In the genomic region with DNA sequence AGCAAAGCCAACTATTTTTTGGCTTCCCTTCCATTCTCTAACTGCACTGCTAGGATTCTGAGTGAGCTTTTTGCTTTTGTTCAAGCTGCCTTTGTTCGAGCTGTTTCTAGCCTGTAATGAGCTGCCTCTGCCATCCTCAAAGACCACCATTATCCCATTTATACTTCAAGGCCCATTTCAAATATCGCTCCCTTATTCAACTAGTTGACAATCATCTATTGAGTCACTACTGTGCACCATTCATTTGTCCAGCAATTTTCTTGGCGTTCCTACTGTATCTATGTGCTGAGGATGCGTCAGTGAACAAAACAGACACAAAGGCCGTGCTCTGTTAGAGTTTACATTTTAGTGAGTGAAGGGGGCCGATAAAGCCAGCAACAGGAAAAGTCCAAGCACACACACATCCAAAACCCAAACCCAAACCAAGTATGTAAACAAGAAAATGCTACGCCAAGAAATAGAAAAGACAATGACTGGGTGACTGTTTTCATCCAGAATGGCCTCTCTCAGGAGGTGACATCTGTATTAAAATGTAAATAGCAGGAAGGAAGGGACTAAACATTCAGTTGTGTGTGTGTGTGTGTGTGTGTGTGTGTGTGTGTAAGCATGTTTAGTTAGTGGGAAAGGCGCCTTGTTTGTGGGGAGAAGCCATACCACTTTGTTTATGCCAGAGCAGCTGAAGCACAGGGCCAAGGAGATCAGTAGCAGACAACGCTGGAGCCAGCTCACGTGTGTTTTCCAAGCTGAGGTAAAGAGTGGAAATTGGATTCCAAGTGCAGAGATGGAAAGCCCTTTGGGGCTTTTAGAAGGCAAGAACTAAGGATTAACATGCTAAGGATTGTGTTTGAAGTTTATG, we compare ENCODE assay signal across 18 mouse cellular contexts. TPM values are rescaled to one million over a fixed set of nuclear protein-coding genes. Genes with fewer than 3 reads are reported as not detected.
A peak's percentile ranks its signal among the peaks of the same experiment; 100 is the strongest.
DNase-seq lines count a peak whose midpoint lies in the region; ATAC-seq and TF ChIP-seq lines count a peak whose summit lies in the region.
"Had no signal": no experiment of that assay in that cellular context is flagged by ENCODE, and none has a peak within 500 bp of the region (broad histone marks: within the 10 kb centered on the region; RNA-seq: fewer than 3 reads in every experiment).

No protein-coding gene starts in this region.

- no peak for TF ChIP-seq CTCF in hindbrain, postnatal 0 days (IDR thresholded peaks at IDR 0.05; ENCODE audit: low read depth)
- no peak for TF ChIP-seq CTCF in brain, embryonic 14.5 days (IDR thresholded peaks at IDR 0.05; ENCODE audit: borderline replicate concordance, extremely low read depth, insufficient read depth, insufficient read length)
- no peak for TF ChIP-seq CTCF in lung, embryonic 14.5 days (IDR thresholded peaks at IDR 0.05; ENCODE audit: low read depth)

- H3K4me2 ChIP-seq in hindbrain, postnatal 0 days (ENCODE audit: low read depth, low read length) = no peak overlapping the region
- H3K4me2 ChIP-seq in lung, embryonic 14.5 days = no peak overlapping the region
- no peak overlapping the region for H3K4me2 ChIP-seq in midbrain, embryonic 15.5 days
- H3K4me2 ChIP-seq: liver, embryonic 15.5 days had no signal

- no peaks in the 10 kb centered on the region for H3K4me1 ChIP-seq in hindbrain, postnatal 0 days (ENCODE audit: insufficient read depth, low read length)
- no peaks in the 10 kb centered on the region for H3K4me1 ChIP-seq in hindbrain, embryonic 10.5 days (replicated peaks)
- H3K4me1 ChIP-seq in lung, embryonic 14.5 days (ENCODE audit: insufficient read depth) = no peaks in the 10 kb centered on the region
- H3K4me1 ChIP-seq in midbrain, embryonic 15.5 days = no peaks in the 10 kb centered on the region
- H3K4me1 ChIP-seq: liver, embryonic 15.5 days; megakaryocyte, embryonic 14.5 days had no signal

- no peak overlapping the region for H3K9ac ChIP-seq in hindbrain, postnatal 0 days (replicated peaks; ENCODE audit: low read length)
- H3K9ac ChIP-seq in lung, embryonic 14.5 days = no peak overlapping the region
- no peak overlapping the region for H3K9ac ChIP-seq in midbrain, embryonic 15.5 days
- H3K9ac ChIP-seq: liver, embryonic 15.5 days had no signal

- peak; percentile 74 for ATAC-seq in hindbrain, postnatal 0 days
- no peak for ATAC-seq in lung, embryonic 14.5 days (ENCODE audit: insufficient read depth)
- ATAC-seq in midbrain, embryonic 15.5 days (replicated peaks) = peak; percentile 45; the same call in 1 of the 2 replicates
- ATAC-seq: Patski had no signal

- no peak overlapping the region for H3K4me3 ChIP-seq in hindbrain, postnatal 0 days (ENCODE audit: low read length)
- H3K4me3 ChIP-seq in hindbrain, embryonic 10.5 days = no peak overlapping the region
- no peak overlapping the region for H3K4me3 ChIP-seq in lung, embryonic 14.5 days (ENCODE audit: low read depth, low read length)
- no peak overlapping the region for H3K4me3 ChIP-seq in midbrain, embryonic 15.5 days
- H3K4me3 ChIP-seq: liver, embryonic 15.5 days; megakaryocyte, embryonic 14.5 days had no signal

- H3K27ac ChIP-seq in hindbrain, postnatal 0 days = no peak overlapping the region
- H3K27ac ChIP-seq in hindbrain, embryonic 10.5 days = no peak overlapping the region
- no peak overlapping the region for H3K27ac ChIP-seq in lung, embryonic 14.5 days (ENCODE audit: low read depth)
- H3K27ac ChIP-seq in midbrain, embryonic 15.5 days = no peak overlapping the region; the same call in 1 of the 2 replicates
- H3K27ac ChIP-seq: liver, embryonic 15.5 days had no signal

- no peaks in the 10 kb centered on the region for H3K36me3 ChIP-seq in hindbrain, postnatal 0 days (ENCODE audit: insufficient read depth, low read length)
- H3K36me3 ChIP-seq in hindbrain, embryonic 10.5 days = no peaks in the 10 kb centered on the region
- H3K36me3 ChIP-seq in lung, embryonic 14.5 days (ENCODE audit: insufficient read depth) = no peaks in the 10 kb centered on the region
- no peaks in the 10 kb centered on the region for H3K36me3 ChIP-seq in midbrain, embryonic 15.5 days (replicated peaks)
- H3K36me3 ChIP-seq: liver, embryonic 15.5 days had no signal

- peak; percentile 16 for DNase-seq in hindbrain, postnatal 0 days (ENCODE audit: low spot score)
- no peak for DNase-seq in hindbrain, embryonic 10.5 days (ENCODE audit: low spot score)
- DNase-seq in brain, embryonic 14.5 days (ENCODE audit: low read depth) = peak; percentile 87
- peak; percentile 5 for DNase-seq in lung, embryonic 14.5 days
- DNase-seq in embryo, embryonic 10.5 days (ENCODE audit: low spot score) = no peak
- no peak for DNase-seq in cerebellum, adult 18-20 months
- DNase-seq in right cerebral cortex, adult 2 months (ENCODE audit: low spot score in 2 of 2) = no peak
- DNase-seq: gastrocnemius, postnatal 25 days; heart, postnatal 10 days; kidney, adult 8-10 months; kidney, postnatal 25 days; layer of hippocampus, adult 9-11 months; retina, postnatal 1 day; spleen, adult 18-20 months had no signal

- no peak for TF ChIP-seq POLR2A in brain, embryonic 14.5 days (IDR thresholded peaks at IDR 0.05; ENCODE audit: borderline replicate concordance, extremely low read depth, insufficient read depth, insufficient read length, poor library complexity, severe bottlenecking)

- no peaks in the 10 kb centered on the region for H3K27me3 ChIP-seq in hindbrain, postnatal 0 days (ENCODE audit: insufficient read depth, low read length)
- no peaks in the 10 kb centered on the region for H3K27me3 ChIP-seq in hindbrain, embryonic 10.5 days (ENCODE audit: insufficient read depth, poor library complexity, severe bottlenecking)
- H3K27me3 ChIP-seq in lung, embryonic 14.5 days (ENCODE audit: insufficient read depth, low read length) = no peaks in the 10 kb centered on the region
- H3K27me3 ChIP-seq in midbrain, embryonic 15.5 days (replicated peaks) = no peaks in the 10 kb centered on the region
- H3K27me3 ChIP-seq: liver, embryonic 15.5 days had no signal

- H3K9me3 ChIP-seq in hindbrain, postnatal 0 days (ENCODE audit: low read length) = no peaks in the 10 kb centered on the region
- no peaks in the 10 kb centered on the region for H3K9me3 ChIP-seq in hindbrain, embryonic 10.5 days
- H3K9me3 ChIP-seq in lung, embryonic 14.5 days (ENCODE audit: low read depth, low read length) = no peaks in the 10 kb centered on the region
- no peaks in the 10 kb centered on the region for H3K9me3 ChIP-seq in midbrain, embryonic 15.5 days
- H3K9me3 ChIP-seq: liver, embryonic 15.5 days; megakaryocyte, embryonic 14.5 days had no signal

- WGBS in hindbrain, postnatal 0 days = 67% methylated on average over 10 of the region's 10 CpGs
- 80% methylated on average over 10 of the region's 10 CpGs for WGBS in hindbrain, embryonic 10.5 days
- 69% methylated on average over 10 of the region's 10 CpGs for WGBS in lung, embryonic 14.5 days
- WGBS in midbrain, embryonic 15.5 days = 68% methylated on average over 10 of the region's 10 CpGs

RNA-seq across cellular contexts. Expression of a gene that starts 5.7 kb away (rescaled TPM):
- 275 and 297 TPM in 2 replicates for total RNA-seq in hindbrain, postnatal 0 days (2014; rRNA removed)
- polyA plus RNA-seq in hindbrain, postnatal 0 days (2015; fragmentation: Nextera tagmentation; extraction: Ambion mirVana) = 658 and 669 TPM in 2 replicates
- polyA plus RNA-seq in hindbrain, embryonic 10.5 days (2016; fragmentation: Nextera tagmentation; extraction: Ambion mirVana) = 65.7 and 76.3 TPM in 2 replicates
- polyA plus RNA-seq in brain, embryonic 14.5 days (2012; rRNA removed) = 230 and 262 TPM in 2 replicates
- 89.9 and 91.8 TPM in 2 replicates for polyA plus RNA-seq in lung, embryonic 14.5 days (2014; fragmentation: Nextera tagmentation; extraction: Ambion mirVana)
- polyA plus RNA-seq in midbrain, embryonic 15.5 days (2015; fragmentation: Nextera tagmentation; extraction: Ambion mirVana) = 422 and 425 TPM in 2 replicates

Comparison
In these comparisons a context has a peak if more than half of its experiments do, and no peak if none do; other contexts are left out.
1. DNase-seq: peak in hindbrain, postnatal 0 days (single experiment), brain, embryonic 14.5 days (single experiment) and lung, embryonic 14.5 days (single experiment); none in hindbrain, embryonic 10.5 days (single experiment), embryo, embryonic 10.5 days (single experiment), cerebellum, adult 18-20 months (0 of 2) and right cerebral cortex, adult 2 months (0 of 2).